Mouse (Mus musculus) testis, postnatal 14 days (tissue): ENCODE results near the gene Etv6.

Experiments
- DNase-seq: peaks from one replicate; pipeline ENCODE4 v3.0.0; 2021; ENCODE audit warnings: low spot score

Etv6 gene

GRCm38 (mm10) chr6:134208180-134208952, 172.9 kb downstream of the Etv6 start:
- DNase-seq = no peak

DNA sequence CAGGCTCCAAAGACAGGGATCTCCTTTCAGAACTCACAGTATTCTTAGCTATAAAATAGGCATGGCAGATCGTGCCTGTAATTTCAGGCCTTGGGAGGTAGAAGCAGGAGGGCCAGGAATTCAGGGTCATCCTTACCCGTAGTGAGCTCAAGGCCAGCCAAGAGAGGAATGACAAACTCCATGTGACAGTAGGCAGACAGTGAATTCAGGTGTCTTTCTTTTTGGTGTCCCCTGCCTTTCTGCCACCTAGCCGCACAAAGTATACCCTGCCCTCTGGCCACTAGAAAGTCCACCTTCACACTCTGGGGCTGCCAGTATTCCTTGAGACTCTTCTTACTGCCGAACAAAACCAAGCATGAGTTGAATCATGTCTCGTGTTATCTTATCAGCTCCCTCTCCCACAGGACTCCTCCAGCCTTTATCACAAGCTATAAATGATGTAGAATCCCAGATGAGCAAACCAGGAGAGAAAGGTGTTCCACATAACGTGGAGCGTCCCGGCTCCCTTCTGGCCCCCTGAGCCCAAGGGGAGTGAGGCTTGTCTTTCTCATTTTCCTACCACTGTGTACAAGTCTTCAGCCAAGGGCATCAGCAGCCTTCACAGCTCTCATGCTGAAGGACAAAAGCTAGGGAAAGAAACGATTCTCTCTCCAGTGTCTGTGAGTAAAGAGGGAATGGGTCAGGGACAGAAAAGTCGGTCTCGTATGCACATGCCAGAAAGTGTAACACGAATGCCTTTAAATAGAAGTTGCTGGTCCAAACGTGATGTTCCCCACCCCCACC, 175.4 kb downstream of the Etv6 start:
- DNase-seq = peak; percentile 31

DNA sequence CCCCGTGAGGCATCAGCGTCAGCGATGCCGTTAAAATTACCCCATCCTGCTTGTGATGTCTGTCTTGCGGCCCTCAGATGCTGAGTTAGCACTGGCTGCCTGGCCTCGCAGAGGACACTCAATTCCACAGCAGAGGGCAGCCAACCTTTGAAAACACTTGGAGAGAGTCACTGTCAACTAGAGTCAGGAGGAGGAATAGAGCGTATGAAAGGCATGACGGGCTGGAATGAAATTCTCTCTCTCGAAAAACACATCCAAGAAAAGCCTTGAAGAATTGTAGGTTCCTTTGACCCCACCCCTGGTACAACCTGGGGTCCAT, 175.9 kb downstream of the Etv6 start:
- no peak for DNase-seq

DNA sequence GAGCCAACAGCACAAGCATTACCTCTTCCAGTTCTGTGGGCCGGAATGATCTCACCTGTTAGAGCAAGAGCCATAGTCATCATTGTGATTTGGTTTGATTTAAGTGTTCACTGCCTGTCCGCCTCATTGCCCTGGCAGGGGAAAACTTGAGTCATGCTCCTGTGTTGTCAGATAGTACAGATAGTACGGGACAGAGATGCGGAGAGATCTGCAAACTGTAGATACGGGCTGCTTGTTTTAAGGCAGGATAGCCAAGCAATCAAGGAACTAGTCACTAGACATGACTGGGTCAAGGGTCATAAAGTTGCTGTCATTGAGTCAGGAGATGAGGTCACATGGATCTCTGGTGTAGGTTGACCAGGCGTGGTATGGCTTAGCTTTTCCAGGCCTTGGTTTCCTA, 182.2 kb downstream of the Etv6 start:
- no peak for DNase-seq

DNA sequence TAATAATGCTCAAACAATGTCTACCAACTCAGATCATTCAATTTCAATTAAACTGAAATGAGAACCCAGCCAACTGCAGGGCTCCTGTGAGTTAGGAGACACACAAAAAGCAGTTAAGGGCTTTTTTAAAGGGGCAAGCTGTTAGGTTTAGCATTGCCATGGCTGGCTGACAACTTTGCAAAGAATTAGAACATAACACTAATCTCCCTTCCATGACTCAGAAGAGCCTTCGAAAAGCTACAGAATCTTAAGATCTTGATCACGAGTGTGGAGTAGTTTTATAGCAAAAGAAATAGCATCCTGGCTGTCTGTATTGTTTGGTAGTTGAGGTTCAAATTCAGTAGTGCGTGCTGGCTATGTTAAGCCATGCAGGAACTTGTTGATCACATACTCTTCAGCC, 182.9 kb downstream of the Etv6 start:
- no peak for DNase-seq

GRCm38 (mm10) chr6:134219358-134219757, 183.9 kb downstream of the Etv6 start:
- no peak for DNase-seq

- peak; percentile 52 for DNase-seq
Observed at GRCm38 (mm10) chr6:134220209-134220777, 184.8 kb downstream of the Etv6 start.

DNA sequence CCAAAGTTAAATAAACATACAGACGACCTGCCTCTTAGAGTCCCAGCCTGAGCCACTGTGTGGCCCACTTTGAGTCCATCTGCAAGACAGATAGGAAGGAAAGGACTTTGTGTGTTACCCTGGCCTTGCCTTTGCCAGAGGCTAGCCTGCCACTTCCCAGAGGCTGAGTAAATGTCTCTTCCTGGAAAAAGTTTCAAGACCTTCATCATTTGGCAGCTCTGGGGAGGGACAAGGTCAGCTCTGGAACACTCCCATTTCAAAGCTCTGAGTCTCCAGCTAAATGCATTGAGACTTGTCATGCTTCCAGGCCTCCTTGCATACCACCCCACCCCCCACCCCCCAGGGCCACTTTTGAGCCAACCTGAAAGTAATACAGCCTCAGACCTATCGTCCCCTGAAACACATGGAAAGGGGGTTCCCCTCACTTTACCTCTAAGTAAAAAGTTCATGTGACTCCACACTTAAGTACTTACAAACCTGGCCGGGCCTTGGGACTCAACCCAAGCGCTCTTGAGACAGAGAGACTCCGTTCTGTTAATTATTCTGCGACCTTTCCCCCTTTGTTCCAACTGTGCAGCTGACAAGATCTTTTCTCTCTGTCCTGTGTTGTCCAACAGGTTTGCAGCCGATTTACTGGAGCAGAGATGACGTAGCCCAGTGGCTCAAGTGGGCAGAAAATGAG, 186.9 kb downstream of the Etv6 start:
- DNase-seq = peak; percentile 51

- no peak for DNase-seq
Observed at GRCm38 (mm10) chr6:134225564-134225963, 190.1 kb downstream of the Etv6 start.

DNA sequence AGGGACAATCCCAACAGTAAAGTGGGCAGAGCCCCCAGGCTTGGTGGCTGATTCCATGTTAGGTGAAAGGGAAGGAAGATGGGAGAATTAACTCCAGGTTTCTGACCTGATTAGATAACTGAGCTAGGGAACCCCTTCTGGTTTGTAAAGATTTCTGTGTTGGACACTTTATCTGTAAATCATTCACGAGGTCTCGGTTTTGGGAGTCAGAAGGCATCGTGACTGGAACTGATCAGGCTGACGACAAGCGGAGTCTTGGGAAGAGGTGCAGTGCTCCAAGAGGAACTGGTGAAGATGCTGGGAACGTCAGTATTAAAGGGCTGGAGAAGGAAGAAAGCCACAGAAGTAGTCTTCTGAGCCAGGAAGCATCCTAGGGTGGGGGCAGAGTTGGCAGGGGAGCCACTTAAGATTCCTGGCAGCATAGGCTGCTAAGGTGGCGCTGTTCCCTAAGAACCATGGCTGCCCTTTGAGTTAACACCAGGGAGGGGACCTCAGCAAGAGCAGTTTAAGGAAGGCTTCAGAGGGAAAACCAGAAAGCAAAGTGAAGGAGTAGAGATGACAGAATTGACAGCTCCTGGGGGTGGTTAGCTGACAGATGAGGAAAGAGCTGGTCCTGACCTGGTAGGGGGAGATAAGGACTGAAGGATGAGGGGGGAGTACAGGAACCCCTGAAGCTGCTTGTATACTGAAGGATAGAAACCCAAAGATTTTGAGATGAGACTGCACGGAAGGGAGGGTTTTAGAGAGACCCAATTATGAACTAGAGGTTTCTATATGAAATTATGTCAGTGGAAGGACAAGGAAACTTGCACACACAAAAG, 191.1 kb downstream of the Etv6 start:
- DNase-seq = no peak

- no peak for DNase-seq
Observed at GRCm38 (mm10) chr6:134236311-134236710, 200.8 kb downstream of the Etv6 start.

DNA sequence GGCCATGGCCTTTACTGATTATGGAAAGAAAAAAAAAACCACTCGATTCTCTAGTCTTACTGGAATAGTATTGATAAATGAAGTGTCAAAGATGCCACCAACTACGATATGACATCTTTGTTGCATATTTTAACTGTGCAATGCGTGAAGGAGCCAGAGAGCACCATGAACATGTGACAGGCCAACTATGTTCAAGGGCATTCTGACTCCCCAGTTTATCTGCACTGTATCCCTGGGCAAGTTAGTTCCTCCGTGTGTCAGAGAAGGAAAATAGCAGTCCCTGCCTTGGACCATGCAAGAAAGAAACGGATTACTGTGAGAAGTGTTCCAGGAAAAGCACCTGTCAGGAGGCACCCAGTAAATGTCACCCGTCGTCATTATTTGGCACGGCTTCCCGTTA, 203.0 kb downstream of the Etv6 start:
- no peak for DNase-seq

- DNase-seq = no peak
Observed at GRCm38 (mm10) chr6:134240988-134241387, 205.5 kb downstream of the Etv6 start.

- DNase-seq = peak; percentile 35
Observed at GRCm38 (mm10) chr6:134243119-134243518, 207.6 kb downstream of the Etv6 start.

GRCm38 (mm10) chr6:134243546-134243945, 208.0 kb downstream of the Etv6 start:
- DNase-seq = no peak

DNA sequence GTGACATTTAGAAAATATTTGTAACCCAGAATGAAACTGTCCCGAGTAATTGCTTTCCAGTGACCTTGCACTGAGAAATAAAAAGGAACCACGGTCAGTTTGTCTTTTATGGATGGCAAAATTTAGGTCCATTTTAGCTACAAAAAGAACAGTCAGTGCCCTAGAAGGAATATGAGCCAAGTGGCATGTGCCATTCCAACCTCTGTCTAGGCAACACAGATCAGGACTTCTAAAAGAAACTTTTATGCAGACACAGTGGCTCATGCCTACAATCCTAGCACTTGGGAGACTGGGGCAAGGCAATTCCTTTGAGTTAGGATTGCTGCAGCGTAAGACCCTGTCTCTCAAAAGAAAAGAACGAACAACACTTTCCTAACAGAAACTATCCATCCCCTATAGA, 208.6 kb downstream of the Etv6 start:
- DNase-seq = peak; percentile 31

GRCm38 (mm10) chr6:134246109-134246508, 210.6 kb downstream of the Etv6 start:
- DNase-seq = no peak

GRCm38 (mm10) chr6:134247324-134247723, 211.8 kb downstream of the Etv6 start:
- no peak for DNase-seq

- DNase-seq = peak; percentile 38
Observed at GRCm38 (mm10) chr6:134248720-134249119, 213.2 kb downstream of the Etv6 start.

DNA sequence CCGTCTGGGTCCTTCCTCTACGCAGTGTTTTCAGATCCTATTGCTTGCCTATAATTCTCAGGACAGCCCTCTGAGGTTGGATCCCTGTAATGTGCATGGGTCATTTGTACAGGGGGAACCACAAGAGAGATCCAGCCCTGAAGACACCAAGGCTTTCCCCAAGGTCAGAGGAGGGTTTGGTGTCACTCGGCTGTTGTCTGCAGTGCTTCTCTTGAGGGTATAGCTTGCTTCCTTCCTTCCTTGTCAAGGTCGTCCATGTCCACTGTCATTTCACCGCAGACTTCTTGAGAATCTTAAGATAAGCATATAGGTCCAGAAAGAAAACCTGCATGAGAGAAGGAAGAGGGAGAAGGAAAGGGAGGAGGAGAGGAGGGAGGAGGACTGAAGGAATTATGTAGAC, 215.3 kb downstream of the Etv6 start:
- no peak for DNase-seq

GRCm38 (mm10) chr6:134251364-134251763, 215.9 kb downstream of the Etv6 start:
- DNase-seq = no peak
